8 mouse cellular contexts compared by ENCODE assay signal in genomic region chr6:4601297-4601931, GRCm38 (mm10). TPM values are rescaled to one million over a fixed set of nuclear protein-coding genes. Genes with fewer than 3 reads are reported as not detected.
DNase-seq lines count a peak whose midpoint lies in the region; ATAC-seq and TF ChIP-seq lines count a peak whose summit lies in the region.

No protein-coding gene starts in this region.

- no peaks in the 10 kb centered on the region for H3K9me3 ChIP-seq in CH12.LX (replicated peaks; ENCODE audit: low read length)
- no peaks in the 10 kb centered on the region for H3K9me3 ChIP-seq in lung, embryonic 14.5 days (ENCODE audit: low read depth, low read length)

- H3K27ac ChIP-seq in CH12.LX (ENCODE audit: insufficient read depth, low read depth) = peak overlapping the region; percentile 51
- H3K27ac ChIP-seq in lung, embryonic 14.5 days (ENCODE audit: low read depth) = peak overlapping the region; percentile 96

- H3K4me2 ChIP-seq in CH12.LX (ENCODE audit: insufficient read depth, low read depth, poor library complexity, severe bottlenecking) = peak overlapping the region; percentile 80
- peak overlapping the region; percentile 76 for H3K4me2 ChIP-seq in lung, embryonic 14.5 days

- no peak for TF ChIP-seq POLR2A in CH12.LX (IDR thresholded peaks at IDR 0.05; ENCODE audit: low read depth, low read length)

- TF ChIP-seq EP300 in CH12.LX (IDR thresholded peaks at IDR 0.05; ENCODE audit: low read length) = no peak

- TF ChIP-seq CTCF in CH12.LX (conservative IDR thresholded peaks at IDR 0.05 in 1 of 2, IDR thresholded peaks at IDR 0.05 in 1 of 2; ENCODE audit: low read depth in 2 of 2, low read length in 2 of 2) = no peak
- no peak for TF ChIP-seq CTCF in lung, embryonic 14.5 days (IDR thresholded peaks at IDR 0.05; ENCODE audit: low read depth)

- DNase-seq in CH12.LX (ENCODE audit: extremely low read depth) (no peak), adipocyte (ENCODE audit: low spot score) (peak; percentile 72)
- DNase-seq in embryo, embryonic 11 days = peak; percentile 74
- peak; percentile 7 to 20 for DNase-seq in heart, adult 9 months (ENCODE audit: low spot score in 2 of 2)
- peak; percentile 24 for DNase-seq in kidney, adult 9 months
- DNase-seq in lung, embryonic 14.5 days = peak; percentile 66
- peak; percentile 47 for DNase-seq in ovary, postnatal 36 days (ENCODE audit: low spot score)

- dilution Hi-C loops in CH12.LX (cut with MboI; ENCODE audit: extremely low pct_ligation_motif_present, extremely low pct_unique_long_range_greater_than_20kb, low sequenced_read_pairs) = no loop called here

- peaks cover 2 to 8% of the 10 kb centered on the region in 2 experiments for H3K36me3 ChIP-seq in CH12.LX (replicated peaks in 1 of 2; ENCODE audit: control insufficient read depth in 1 of 2, insufficient read depth in 1 of 2, low read length in 1 of 2)
- H3K36me3 ChIP-seq in lung, embryonic 14.5 days (ENCODE audit: insufficient read depth) = no peaks in the 10 kb centered on the region

- H3K79me2 ChIP-seq in CH12.LX (replicated peaks; ENCODE audit: control insufficient read depth, extremely low read depth, insufficient read depth, poor library complexity, severe bottlenecking) = no peaks in the 10 kb centered on the region; the same call in 1 of the 2 replicates

- H3K27me3 ChIP-seq in CH12.LX (replicated peaks) = no peaks in the 10 kb centered on the region
- H3K27me3 ChIP-seq in lung, embryonic 14.5 days (ENCODE audit: insufficient read depth, low read length) = no peaks in the 10 kb centered on the region

- H3K4me3 ChIP-seq in CH12.LX (replicated peaks in 1 of 3; ENCODE audit: low read depth in 2 of 3, low read length in 2 of 3, poor library complexity in 1 of 3) = peak overlapping the region; percentile 58 to 79 (median 73)
- H3K4me3 ChIP-seq in lung, embryonic 14.5 days (ENCODE audit: low read depth, low read length) = peak overlapping the region; percentile 76

- WGBS in lung, embryonic 14.5 days = 7% methylated on average over 33 of the region's 58 CpGs

- ATAC-seq in lung, embryonic 14.5 days (ENCODE audit: insufficient read depth) = peak; percentile 62
- ATAC-seq in erythroid progenitor cell, adult 5-6 weeks (replicated peaks; ENCODE audit: low FRiP score, poor library complexity, severe bottlenecking) = no peak

- no peak for TF ChIP-seq RAD21 in CH12.LX (IDR thresholded peaks at IDR 0.05; ENCODE audit: low read depth, low read length)

- in situ Hi-C loops in CH12.LX (cut with MboI; ENCODE audit: low pct_ligation_motif_present, low pct_unique_long_range_greater_than_20kb, low sequenced_read_pairs) = no loop called here

- peaks cover 7 to 37% of the 10 kb centered on the region in 2 experiments for H3K4me1 ChIP-seq in CH12.LX (ENCODE audit: control insufficient read depth in 1 of 2, insufficient read depth in 2 of 2)
- peaks cover 13% of the 10 kb centered on the region for H3K4me1 ChIP-seq in lung, embryonic 14.5 days (ENCODE audit: insufficient read depth)

- peak overlapping the region; percentile 95 for H3K9ac ChIP-seq in CH12.LX (ENCODE audit: insufficient read depth, low read depth)
- H3K9ac ChIP-seq in lung, embryonic 14.5 days = peak overlapping the region; percentile 98

TF ChIP-seq in CH12.LX, 34 proteins besides CTCF, POLR2A, EP300 and RAD21:
- TF ChIP-seq SMC3 (IDR thresholded peaks at IDR 0.05; ENCODE audit: low read depth, low read length) = no peak
- TF ChIP-seq ZC3H11A (IDR thresholded peaks at IDR 0.05; ENCODE audit: low read depth, low read length) = no peak
- no peak for TF ChIP-seq ZKSCAN1 (IDR thresholded peaks at IDR 0.05; ENCODE audit: borderline replicate concordance, low read depth, low read length)
- TF ChIP-seq HCFC1 (IDR thresholded peaks at IDR 0.05; ENCODE audit: low read depth, low read length) = no peak
- TF ChIP-seq NELFE (IDR thresholded peaks at IDR 0.05; ENCODE audit: low read depth, low read length) = 0 out of 2 replicates have a peak, but pooled peaks have one; percentile 26
TF ChIP-seq in CH12.LX: peak in this region for 1.

RNA-seq across cellular contexts. Expression of gene Casd1, which starts 0.8 kb away (rescaled TPM):
- total RNA-seq in CH12.LX (2012; rRNA removed) = 13.1 and 13.9 TPM in 2 replicates
- total RNA-seq in CH12.LX (2014; rRNA removed) = 38.2 and 42.7 TPM in 2 replicates
- 16.7 and 30.4 TPM in 2 replicates for polyA plus RNA-seq in CH12.LX (2012; ENCODE audit: insufficient read length, low read depth)
- 43.3 and 46.5 TPM in 2 replicates for polyA plus RNA-seq in lung, embryonic 14.5 days (2014; fragmentation: Nextera tagmentation; extraction: Ambion mirVana)
- total RNA-seq in erythroid progenitor cell, adult 5-6 weeks (2015; ENCODE audit: low replicate concordance) = 6.1 and 7.5 TPM in 2 replicates
- 6.0 and 7.3 TPM in 2 replicates for total RNA-seq in erythroid progenitor cell, adult 5-6 weeks (2017; ENCODE audit: low replicate concordance)
